Mouse (Mus musculus) embryonic fibroblast, embryonic 13.5 days (primary cell): ENCODE measurements around the gene Agap1.

Source experiments
- CTCF ChIP-seq: IDR thresholded peaks from 2 replicates; pipeline ENCODE4 v1.5.1; 2011; ENCODE audit warnings: mild to moderate bottlenecking, control low read depth, low read length, moderate library complexity, borderline replicate concordance; ENCODE audit not compliant: insufficient read depth
- POLR2A ChIP-seq: IDR thresholded peaks from 2 replicates; pipeline ENCODE4 v1.6.1; 2011; ENCODE audit warnings: low read depth, mild to moderate bottlenecking, control low read depth, low read length, moderate library complexity

DNA sequence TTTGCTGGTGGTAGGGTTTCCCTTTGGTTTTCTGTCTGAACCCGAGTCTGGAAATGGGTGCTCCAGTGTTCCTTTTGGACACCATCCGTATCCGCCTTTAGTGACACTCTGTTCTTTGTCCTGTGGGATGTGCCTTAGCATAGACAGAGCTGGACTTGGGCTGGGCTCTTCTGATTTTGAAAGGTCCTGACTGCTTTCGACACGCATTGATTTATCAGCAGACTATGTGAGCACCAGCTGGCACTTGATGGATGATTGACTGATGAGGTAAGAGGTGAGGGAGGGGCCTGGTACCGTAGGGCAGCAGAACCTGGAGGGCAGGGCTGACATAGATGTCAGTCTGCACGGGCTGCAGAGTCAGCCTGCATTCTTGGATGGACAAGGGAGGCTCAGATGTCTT lies 41.6 kb downstream of the Agap1 start:
- no peak for TF ChIP-seq CTCF
- TF ChIP-seq POLR2A = no peak
